Mouse (Mus musculus) embryo, embryonic 10.5 days (tissue): Measurements from ENCODE around the gene Dpyd.

ENCODE experiments used
- DNase-seq: peaks from one replicate; pipeline ENCODE4 v3.0.0-alpha.2; 2015; ENCODE audit warnings: low spot score

Dpyd gene

DNA sequence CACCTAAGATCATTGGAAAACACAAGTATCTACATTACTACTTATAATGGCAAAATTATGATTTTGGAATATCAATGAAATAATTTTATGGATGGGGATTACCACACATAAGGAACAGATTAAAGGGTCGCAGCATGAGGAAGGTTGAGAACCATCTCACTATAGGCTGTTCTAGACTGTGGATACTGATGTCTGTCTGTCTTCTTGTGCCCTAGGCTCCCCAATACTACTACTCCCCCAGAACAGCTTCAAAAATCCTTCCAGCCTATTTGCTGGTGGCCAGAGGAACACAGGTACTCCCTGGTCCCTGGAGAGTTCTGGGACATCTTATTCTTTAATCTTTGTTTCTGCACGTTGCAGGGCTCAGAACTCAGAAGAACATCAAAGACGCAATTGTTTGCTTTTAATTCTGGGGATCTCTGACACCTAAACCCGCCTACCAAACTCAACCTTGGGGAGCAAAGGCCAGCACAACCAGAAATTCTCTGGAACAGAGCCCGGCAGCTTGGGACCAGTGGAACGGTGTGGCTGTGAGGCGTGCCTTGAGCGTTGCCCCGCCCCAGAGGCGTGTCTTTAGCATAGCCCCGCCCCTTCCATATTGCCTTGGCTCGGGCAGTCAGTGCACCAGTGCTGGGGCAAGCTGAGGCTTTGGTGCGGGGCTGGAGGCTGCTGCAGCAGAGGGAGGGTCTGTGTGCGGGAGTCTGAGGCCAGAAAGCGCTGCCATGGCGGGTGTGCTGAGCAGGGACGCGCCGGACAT, at the start of gene Dpyd:
Dpyd (plus strand) TSS at position 576 of the 757 bp plus-strand sequence.
- peak; percentile 96 for DNase-seq

DNA sequence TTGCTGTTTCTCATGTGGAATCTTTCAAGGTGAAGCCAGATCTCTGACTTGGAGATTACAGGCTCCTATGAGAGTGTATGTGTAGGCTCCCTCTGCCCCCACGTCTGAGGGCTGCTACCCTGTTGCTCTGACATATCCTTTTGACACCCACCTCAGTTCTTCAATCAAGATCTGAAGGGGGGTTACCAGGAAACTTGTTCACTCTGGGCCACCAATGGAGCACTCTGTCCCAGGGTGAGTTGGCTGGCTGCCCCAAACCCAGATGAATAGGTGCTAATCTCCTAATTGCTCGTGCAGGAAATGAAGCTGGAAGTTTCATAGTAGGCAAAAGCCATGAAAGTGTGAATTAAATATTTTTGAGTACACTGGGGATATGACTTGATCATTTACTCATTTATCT, 24.3 kb upstream of the Dpyd start:
- DNase-seq, result no peak

DNA sequence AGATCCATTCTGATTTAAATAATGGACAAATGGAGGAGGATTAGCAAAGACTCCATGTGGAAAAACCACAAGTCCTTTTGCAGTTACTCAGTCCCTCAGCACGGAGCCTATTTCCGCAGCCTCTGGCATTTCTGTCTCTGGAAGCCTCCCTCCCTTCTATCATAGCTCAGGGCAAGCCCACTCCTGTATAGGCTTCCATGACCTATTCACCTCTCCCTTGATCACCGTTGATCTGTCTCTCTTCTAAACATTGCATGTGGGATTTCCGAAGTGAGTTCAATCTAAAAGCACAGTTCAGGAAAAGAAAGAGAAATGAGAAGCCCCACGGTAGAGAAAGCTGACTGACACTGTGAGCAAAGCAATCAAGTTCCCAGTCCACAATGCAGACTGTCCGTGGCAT, 20.2 kb upstream of the Dpyd start:
- peak; percentile 6 for DNase-seq

DNA sequence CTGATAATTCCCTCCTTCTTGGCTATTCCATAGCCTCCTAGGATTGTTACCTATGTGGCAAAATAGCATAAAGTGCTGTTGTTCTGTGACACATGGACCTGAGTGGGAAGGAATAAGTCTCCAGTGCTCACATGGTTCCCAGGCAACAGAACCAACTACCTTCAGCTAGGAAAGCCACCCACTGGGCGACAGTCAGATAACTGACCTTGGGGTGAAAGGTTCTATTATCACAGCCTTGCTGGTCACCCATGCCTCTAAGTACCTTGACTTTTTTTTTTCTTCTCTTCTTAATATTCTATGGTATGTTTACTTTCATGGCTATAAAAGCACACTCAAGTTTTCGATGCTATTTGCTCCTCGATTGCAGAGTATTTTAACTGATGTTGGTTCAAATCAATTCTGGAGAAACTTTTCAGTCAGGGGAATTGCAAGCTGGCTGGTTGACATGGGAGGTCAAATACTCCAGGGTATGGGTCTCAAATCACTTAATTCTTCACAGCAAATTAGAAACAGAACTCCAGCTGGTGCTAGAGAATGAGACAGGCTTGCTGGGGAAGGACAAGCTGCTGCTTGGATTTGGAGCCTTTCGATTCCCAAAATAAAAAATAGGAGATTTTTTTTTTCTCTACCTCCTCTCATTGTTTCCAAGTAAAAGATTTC, 14.2 kb upstream of the Dpyd start:
- DNase-seq, result peak; percentile 72

DNA sequence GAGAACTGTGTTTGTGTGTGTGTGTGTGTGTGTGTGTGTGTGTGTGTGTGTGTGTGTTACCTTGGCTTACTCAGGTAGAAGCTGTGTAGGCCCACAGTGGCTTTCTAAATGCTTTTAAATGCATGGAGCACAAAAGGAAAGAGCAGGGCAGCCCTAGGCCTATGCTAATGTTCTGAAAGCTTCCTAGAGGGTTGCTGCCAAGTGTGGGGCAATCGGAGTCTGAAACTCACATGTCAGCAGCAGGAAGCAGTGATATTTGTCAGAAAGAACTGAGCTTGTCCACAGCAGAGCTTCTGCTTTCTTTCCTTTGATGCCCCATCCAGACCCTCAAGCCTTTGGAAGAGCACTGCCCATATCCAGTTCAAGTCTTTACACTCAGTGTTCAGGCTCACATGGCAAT, 4.3 kb upstream of the Dpyd start:
- no peak for DNase-seq

DNA sequence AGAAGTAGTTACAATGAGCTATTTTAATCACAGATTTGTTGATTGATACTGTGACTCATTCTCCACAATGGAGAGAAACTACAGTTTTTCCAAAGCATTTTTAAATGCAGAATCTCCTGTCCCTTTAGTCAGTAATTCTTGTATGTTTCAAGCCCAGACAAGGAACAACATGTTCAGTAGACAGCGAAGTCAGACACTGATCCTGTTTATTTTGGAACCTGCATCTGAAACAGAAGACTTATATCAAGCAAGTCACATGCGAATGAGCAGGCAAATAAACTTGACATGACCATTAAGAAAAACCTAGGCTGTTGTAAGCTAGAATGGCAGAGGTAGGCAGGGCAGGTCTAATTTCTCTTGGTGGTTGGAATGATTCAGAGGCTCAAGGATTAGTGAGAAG, 2.0 kb upstream of the Dpyd start:
- no peak for DNase-seq

DNA sequence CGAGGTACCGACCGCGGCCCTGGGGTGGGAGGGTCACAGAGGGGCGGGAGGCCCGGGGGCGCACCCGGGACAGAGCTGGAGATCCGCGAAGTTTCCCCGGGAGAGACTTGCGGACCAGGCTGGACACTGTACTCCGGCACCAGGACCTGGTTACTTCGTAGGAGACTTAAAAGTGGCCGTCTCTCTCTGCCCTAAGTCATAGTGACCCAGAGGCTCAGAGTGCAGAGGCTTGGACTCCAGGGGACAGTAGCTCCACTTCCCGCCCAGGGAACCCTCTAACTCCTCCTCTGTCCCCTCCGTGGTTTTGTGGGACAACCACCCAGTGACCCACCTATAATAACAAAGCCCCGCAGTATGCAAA, 362 bp downstream of the Dpyd start:
- peak; percentile 56 for DNase-seq

DNA sequence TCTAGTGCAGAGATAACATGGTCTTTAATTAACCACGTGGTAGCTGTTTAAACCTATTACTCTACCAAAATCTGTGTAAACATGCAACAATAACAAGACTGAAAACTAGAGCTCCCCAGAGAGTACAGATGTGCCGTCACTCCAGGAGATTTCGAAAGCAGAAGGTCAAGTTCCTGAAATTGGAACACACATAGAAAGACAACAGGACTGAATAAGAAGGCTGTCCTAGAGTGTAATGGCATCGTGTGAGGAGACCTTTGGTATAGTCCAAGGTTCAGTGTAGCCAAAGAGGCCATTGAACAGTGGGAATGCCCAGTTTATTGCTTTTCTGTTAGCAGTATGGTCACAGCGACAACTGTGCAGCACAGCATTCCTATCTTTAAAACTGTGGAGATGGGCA, 4.8 kb downstream of the Dpyd start:
- DNase-seq, result no peak

DNA sequence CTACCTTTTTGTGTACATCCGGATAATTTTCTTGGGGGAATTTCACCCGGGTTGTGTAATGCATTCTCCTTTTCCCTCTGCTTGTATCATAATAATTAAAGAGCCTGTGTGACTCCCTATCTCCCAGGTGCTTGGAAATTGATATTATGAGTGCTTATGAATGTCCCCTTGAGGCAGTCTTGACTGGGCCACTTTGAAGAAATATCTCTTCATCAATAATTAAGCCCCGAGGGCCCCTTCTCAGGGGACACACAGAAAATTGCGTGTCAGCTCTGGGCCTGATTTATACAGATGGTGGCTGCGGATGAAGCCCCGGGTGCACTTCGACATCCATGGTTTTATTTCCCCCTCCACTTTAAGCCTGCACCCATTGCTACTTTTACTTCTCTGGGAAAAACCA, 8.3 kb downstream of the Dpyd start:
- no peak for DNase-seq

DNA sequence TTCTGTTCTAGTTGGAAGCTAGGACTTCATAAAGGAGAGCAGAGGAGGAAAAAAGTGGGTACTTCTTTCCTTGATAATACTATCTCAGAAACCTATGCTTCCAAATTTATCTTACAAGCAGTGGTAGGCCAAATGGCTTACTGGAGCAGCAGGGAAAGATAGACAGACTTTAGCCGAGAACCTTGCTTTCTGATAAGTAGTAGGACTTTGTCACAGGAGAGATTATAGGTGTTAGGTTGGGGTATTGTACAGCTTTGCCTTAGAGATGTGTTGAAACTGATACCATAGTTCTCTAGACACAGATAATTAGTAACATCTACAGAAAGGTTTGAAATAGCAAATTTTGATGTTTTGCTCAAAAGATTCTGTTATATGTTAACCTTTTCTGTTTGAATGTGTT, 28.6 kb downstream of the Dpyd start:
- no peak for DNase-seq

DNA sequence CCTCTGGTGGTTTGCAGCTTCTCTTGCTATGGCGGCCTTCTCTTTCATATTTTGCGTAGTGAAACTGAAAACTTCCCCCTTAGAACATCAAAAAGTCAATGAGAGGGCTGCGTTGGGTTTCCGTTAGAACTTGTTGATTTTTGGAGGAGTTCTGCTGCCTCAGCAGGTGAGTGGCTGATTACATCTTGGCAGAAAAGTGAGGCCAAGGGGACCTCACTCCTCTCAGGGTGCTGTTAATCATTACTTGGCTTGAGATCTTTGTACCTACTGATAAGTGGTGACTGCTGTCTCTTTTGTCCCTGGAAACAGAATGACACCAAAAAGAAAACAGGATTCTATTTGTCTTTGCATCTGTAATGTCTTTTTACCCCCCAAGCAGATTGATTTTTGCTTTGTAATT, 32.9 kb downstream of the Dpyd start:
- DNase-seq, result no peak

DNA sequence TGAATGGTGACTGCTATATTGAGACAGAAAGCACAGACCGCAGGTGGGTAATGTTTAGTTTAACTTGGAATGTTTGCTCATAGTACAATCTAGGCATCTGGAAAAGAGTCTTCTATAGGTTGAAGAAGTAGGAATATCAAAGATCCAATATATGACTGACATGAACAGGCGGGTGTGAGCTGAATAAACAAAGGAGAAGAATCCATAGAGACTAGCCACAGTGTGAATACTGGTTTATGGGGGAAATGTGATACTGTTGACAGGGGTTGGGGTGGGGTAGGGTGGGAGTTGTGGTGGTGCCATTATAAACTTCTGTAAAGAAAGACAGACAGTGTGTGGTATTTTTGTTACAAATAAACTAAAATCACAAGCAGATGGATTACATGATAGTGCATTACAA, 33.8 kb downstream of the Dpyd start:
- no peak for DNase-seq

DNA sequence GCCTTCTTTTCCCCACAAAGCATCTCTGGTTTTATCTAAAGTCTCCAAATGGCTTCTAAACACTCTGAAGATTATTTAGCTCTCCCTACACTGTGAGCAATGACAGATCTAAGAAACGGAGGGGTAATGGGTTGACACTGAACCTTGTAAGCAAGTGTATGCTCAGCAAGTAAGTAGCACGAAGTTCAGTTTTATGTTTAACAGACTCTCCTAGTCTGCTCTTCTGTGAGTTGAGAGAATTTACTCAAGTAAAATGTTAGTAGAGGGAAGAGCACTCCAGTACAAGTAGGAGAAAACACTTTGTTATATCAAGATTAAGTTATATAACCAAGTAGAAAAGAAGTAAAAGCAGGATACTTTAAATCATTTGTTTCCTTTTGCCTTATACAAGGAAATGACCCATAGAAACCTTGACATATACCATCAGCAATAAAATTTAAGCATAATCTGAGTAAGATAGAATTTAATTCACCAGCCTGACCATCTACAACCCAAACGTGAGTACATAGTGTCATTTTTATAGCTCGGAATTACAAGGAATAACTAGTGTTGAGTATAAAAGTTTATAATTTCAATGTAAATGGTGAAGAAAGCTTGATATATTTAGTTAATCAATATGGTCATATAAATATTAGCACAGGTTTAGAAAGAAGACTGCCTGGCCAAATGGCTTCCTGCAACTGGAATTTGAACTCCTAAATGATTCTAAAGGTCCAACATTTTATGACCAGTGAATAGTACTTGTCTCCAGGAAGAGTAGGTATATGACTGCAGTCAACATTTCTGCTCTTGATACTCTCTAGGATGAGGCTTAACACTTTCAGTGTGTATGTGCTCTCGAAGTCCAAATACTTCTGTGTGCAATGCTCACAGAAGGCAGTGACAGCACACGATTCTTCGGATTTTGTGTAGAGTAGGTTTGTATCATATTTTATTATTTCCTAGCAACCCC, 40.0 kb downstream of the Dpyd start:
- no peak for DNase-seq

DNA sequence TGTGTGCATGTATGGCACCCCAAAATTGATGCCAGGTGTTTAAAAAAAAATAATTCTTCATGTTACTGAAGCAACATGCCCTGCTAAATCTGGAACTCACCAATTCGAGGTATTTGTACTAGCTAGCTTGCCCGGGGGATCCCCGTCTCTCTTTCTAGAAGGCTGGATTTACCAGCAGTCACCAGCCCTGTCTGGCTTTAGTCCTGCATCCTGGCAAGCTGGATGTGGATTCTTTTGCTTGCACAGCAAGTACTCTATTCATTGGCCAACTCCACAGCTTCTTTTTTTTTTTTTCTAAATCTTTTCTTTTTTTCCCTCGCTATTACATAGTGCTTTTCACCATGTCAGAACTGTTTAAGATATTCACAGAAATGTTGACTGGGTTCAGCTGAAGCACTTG, 46.8 kb downstream of the Dpyd start:
- no peak for DNase-seq

DNA sequence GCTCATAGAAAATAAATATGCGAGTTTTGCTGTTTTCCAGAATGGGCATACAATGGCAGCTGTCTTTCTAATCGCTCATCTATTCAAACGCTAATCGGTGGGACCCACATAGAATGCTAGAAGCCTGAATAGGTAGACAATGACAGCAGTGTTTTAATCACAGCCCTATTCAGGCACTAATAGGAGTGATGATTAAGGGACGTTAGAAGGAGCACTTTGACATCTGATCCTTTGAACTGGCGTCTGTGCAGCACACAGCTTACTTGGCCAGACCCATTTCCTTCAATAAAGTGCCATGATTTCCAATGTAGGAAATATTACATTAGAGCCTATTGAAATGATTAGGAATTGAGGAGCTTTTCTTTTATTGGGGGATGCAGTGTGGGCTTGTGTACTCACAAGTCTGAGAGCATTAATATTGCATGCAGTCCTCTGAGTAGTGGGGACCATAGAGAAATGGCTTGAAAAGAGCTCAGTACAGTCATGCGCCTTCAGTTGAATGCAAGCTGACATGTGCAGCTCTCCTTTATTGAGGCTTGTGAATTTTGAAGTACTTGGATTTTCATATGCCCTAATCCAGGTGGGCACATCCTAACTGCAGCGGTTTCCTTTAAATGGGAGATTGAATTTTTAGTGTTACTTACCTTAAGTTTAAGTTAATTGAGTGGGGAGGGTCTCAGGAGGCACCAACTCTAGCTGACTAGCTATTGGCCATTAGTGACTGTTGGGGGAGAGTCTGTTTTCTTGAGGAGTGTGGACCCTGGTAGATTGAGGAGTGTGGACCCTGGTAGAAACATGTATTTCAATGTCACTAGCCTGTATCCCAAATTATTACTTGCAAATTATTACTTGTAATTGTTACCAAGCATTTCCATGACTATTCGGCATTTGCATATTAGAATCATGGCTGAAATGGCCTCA, 64.8 kb downstream of the Dpyd start:
- peak; percentile 40 for DNase-seq

DNA sequence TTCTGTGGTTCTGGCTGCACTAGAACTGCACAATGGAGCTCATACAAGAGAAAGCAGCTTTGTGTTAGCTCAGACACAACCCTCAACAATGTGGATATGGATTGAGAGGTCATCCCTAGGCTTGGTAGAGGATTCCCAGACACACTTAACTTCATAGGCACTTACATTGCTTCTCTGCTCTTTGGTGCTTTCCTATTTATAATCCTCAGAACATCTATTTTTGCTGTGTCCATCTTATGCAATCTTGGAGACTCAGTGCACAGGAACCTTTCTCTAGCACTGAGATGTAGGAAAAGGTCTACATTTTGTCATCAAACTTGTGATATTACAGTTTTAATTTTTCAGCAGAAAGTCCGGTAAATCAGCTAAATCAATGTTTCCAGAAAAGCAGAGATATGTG, 67.8 kb downstream of the Dpyd start:
- DNase-seq, result no peak

DNA sequence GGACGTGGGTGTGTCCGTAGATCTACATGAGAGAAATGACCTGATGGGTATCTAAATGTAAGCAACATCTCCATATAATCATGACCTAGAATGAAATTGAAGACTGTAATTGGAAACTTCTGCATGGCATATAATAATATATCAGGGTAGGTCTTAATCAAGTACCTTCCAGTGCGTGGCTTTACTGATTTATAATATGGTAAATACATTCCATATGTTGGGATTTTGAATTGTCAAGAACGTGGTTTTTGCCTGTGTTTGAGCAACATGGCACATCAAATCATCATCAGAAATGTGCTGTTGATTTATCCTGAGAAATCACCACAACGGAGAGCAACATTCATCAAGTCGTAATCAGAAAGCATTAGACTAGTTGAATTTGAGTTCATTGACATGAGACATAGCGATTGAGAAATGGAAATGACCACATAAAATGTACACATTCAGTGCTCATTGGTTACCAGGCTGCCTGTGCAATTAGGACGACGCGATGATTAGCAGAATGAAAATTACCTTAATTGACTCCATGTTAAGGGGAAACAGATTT, 84.2 kb downstream of the Dpyd start:
- DNase-seq, result peak; percentile 10

DNA sequence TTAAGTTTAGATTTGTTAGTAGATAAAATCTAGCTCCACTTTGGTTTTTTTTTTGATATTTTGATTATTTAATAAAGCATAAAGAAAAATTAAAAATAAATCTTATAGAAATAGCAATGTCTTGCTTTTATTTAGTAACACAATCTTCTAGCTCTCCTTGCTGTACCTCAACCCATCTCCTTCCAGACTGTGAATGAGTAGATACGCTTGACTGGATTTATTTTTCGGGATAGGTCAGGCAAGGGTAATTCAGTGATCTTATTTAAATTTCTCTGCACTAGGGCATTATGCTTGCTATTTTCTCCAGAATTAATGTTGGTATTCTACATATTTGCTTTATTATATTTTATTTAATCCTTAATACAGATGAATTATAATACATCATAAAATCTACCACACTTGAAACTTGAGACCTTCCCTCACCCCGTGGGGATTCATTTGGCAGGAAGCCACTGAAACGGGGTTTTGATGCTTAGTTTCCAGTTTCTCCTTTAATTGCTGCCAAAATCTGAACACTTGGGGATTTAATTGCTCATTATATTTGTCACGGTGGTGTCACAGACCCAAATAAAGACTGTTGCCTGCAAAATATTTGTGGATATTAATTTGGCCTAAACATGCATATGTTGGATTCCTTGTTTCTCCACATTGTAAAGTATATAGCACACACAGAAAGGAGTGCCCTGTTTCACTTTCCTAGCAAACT, 102.2 kb downstream of the Dpyd start:
- DNase-seq, result no peak

DNA sequence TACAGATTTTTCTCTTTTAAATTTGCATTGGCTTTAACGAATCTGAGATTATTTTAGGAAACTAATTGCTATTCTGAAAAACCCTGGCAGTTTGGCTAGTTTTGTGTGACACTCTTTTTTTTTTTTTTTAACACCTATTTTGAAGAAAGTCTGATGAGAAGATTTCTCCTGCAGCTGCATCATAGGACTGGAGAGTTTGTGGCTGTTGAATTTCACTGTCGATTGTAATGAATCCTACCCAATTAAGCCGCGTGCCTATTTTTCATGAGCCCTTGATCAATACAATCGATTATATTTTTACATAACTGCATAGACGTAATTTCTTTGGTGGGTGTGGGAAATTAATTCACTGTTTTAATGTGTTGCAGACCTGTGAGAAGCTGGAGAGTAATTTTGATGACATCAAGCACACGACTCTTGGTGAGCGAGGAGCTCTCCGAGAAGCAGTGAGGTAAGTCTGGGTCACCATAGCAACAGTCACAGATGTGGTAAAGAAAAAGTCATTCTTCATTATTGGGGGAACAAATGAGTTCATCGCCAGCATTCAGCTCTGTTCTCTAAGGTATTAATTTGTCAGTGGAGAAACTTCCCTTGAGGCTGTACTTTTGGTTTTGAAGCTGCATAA, 112.3 kb downstream of the Dpyd start:
- DNase-seq, result peak; percentile 78

DNA sequence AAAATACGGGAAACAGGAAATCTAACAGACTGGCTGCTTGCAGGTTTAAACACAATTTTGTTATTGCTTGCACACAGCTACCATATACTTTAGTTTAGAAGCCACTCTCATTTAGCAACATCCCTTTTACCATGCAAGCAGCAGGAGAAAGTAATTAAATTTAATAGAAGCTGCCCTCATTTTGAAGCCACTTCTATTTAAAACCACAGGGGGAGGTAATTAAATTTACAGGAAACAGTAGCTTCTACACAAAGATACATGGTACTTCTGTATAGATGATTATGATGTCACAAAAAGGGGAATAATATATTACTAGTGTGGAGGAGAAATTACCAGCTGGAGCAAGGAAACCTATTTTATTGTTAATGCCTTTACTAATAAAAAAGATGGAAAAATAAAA, 113.5 kb downstream of the Dpyd start:
- DNase-seq, result peak; percentile 17
